Mouse (Mus musculus) thymus, adult 2 months (tissue): ENCODE measurements at regions not wholly inside any gene's neighbourhood (a gene's known extent, or its start where the extent isn't known, plus 50 kb on each side); places are given as distances from the start of the nearest gene placed in this dataset.

ENCODE experiments used
- CTCF ChIP-seq: fragments of 200-500 bp; IDR thresholded peaks from 2 replicates; pipeline ENCODE4 v1.5.1; 2012; ENCODE audit warnings: mild to moderate bottlenecking, control low read depth, low read length, moderate library complexity, borderline replicate concordance; ENCODE audit not compliant: control insufficient read depth, poor library complexity, insufficient read depth; ENCODE audit errors: extremely low read depth
- POLR2A ChIP-seq: fragments of 200-500 bp; IDR thresholded peaks from 2 replicates; pipeline ENCODE4 v1.6.1; 2012; ENCODE audit warnings: mild to moderate bottlenecking, low read length, control low read depth, moderate library complexity; ENCODE audit not compliant: control insufficient read depth, poor library complexity, insufficient read depth; ENCODE audit errors: extremely low read depth

GRCm38 (mm10) chr6:4193286-4193685, 106.5 kb upstream of the Bet1 start:
- TF ChIP-seq CTCF (no peak), POLR2A (no peak)
